Mouse (Mus musculus): ENCODE data around the gene Rps6ka5.
A peak's percentile ranks its signal among the peaks of the same experiment; 100 is the strongest.

The Rps6ka5 gene

GRCm38 (mm10) chr12:100527753-100528152 is 199.0 kb downstream of the Rps6ka5 start:
- peak; percentile 70 for DNase-seq

DNA sequence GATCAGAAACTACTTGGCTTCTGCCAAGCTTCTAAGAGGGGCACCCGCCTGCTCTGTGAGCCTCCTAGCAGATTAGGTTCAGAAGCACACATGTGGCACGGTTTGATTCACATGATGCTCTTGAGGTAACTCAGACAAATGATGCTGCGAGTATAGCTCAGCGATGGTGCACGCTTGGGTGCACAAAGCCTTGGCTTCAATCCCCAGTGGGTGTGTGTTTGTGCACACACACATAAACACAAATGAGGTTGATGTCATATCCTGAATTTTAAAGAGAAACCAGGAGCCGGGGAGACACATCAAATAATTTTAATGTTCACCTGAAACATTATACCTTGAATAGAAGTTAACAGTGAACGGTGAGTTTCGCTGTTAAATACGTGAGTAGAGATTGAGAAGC is 199.5 kb downstream of the Rps6ka5 start:
- DNase-seq: no peak

- DNase-seq: no peak
Measured at GRCm38 (mm10) chr12:100525939-100526338, 200.8 kb downstream of the Rps6ka5 start.

- DNase-seq: peak; percentile 73
Measured at GRCm38 (mm10) chr12:100520794-100521186, 206.0 kb downstream of the Rps6ka5 start, which contains the start of gene Ttc7b. TSS of gene Ttc7b (minus strand) at chr12:100520826.

- DNase-seq: peak; percentile 62
Measured at GRCm38 (mm10) chr12:100520077-100520793, 206.5 kb downstream of the Rps6ka5 start.

GRCm38 (mm10) chr12:100519684-100520076 is 207.1 kb downstream of the Rps6ka5 start:
- DNase-seq: peak; percentile 75

DNA sequence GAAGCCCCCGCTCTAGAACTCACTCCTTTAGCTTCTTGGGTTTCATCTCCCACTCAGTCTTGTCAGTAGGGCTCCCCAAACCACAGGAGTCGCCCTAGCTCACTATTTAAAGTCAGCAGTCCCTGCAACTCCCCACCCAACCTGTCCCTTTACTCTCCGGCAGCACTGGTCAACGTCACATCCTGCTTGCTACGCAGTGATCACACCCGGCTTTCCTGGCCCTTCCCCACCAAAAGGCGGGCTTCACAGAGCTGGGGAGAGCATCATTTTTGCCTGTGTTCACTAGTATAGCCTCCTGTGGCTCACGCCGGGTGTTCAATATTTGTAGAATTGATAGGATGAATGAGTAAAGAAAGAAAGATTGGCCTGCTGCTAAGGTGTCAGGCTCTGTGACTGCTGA is 209.4 kb downstream of the Rps6ka5 start:
- no peak for DNase-seq

DNA sequence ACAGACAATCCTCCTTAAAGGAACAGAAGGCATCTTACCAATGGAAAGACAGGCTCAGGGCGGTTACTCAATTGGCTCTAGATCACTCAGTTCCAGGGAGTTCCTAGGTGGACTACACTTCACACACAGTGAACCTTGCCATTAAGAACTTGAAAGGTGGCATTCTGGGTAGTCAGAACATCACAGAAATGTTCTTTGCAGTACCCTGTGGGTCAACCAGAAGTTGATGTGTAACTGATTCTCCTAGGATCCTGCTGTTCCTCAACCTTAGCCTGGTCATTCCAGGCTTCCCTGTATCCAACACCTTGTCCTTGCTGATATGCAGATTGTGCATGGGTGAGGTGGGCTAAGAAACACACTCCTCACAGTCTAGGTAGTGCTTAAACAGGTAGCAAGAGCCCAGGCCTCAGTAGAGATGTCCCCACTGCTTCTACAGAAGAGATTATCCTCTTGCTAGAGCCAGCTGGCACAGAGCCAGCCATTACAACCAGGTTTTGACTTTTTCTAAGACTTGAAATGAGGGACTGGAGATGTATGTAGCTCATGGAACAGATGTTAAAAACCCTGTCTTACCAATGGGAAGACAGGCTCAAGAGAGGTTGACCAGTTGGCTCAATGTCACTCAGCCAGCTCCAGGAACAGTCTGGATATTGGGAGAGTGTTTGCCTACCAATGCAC is 210.5 kb downstream of the Rps6ka5 start:
- peak; percentile 46 for DNase-seq

GRCm38 (mm10) chr12:100515493-100515892 is 211.3 kb downstream of the Rps6ka5 start:
- no peak for DNase-seq

GRCm38 (mm10) chr12:100514611-100515010 is 212.2 kb downstream of the Rps6ka5 start:
- no peak for DNase-seq

DNA sequence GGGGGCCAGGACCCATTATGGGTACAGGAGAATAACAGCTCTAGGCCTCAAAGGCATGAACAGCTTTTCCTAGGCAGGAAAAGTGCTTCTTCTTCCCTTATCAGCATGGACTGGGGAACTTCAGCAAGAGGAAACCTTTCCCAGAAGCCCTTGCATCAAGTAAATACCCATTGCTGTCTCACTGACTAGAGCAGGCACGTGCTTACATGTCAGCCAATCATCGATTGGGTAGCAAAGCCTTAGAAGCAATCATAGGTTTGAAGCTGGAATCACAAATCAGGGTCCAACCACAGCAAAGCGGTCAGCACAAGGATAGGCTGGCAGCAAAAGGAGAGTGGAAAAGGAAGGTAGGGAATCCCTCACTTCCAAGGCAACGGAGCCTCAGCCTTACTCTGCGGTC is 213.7 kb downstream of the Rps6ka5 start:
- DNase-seq: no peak

- DNase-seq: no peak
Measured at GRCm38 (mm10) chr12:100512641-100513040, 214.1 kb downstream of the Rps6ka5 start.

- no peak for DNase-seq
Measured at GRCm38 (mm10) chr12:100509615-100510282, 217.0 kb downstream of the Rps6ka5 start.

- DNase-seq: no peak
Measured at GRCm38 (mm10) chr12:100508668-100509067, 218.1 kb downstream of the Rps6ka5 start.

- no peak for DNase-seq
Measured at GRCm38 (mm10) chr12:100505484-100505883, 221.3 kb downstream of the Rps6ka5 start.

DNA sequence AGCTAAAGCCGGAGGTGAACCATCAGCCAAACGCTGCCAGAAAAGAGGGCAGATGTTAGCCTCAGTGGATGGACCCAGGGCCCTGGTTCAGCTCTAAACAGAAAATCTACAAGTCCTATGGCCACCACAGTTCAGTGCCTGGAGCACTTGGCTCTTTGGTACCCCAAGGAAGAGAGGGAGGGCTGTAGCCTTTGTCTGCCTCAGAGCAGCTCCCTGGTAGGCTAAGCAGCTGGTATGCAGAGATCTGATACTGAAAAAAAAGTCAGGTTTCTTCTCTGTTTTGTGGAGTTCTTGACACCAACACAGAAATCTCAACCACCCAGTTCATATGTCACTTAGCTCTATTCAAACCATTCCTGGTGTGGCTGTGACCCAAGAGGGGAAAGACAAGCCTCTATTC is 222.2 kb downstream of the Rps6ka5 start:
- DNase-seq: no peak

- DNase-seq: no peak
Measured at GRCm38 (mm10) chr12:100503659-100504058, 223.1 kb downstream of the Rps6ka5 start.

DNA sequence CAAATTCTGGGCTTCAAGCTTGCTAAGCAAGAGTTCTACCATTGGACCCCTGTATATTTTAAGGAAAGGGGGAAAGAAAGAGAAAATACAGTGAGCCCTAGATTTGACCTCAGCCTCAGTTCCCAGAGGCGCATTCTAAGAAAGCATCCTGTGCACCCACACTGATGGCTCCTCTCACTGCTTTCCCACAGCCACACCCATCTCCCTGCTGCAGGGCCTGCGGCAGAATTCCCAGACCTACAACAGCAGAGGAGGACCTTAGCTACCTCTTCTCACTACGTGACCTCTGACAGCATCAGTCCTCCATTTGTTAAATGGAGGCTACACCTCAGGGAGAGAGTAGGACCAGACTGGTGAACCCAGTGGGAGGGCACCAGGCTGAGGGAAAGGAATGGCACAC is 224.2 kb downstream of the Rps6ka5 start:
- DNase-seq: no peak

DNA sequence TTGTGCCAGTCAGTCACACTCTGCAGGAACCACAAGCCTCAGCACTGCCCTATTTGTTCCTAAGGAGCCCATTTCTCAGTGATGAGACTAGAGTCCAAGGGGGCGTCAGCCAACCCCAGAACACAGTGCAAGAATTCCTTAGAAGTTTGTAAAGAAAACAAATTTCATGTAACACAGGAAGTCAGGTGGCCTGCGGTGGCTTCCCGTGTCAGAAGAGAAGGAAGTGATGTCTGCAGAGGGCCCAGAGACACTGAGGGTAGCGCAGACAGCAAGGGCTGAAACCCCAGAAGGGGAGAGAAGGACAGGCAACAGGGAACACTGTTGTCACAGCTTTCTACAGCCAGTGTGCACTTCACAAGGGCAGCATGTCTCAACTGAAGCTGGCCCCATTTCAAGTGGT is 225.5 kb downstream of the Rps6ka5 start:
- DNase-seq: no peak

DNA sequence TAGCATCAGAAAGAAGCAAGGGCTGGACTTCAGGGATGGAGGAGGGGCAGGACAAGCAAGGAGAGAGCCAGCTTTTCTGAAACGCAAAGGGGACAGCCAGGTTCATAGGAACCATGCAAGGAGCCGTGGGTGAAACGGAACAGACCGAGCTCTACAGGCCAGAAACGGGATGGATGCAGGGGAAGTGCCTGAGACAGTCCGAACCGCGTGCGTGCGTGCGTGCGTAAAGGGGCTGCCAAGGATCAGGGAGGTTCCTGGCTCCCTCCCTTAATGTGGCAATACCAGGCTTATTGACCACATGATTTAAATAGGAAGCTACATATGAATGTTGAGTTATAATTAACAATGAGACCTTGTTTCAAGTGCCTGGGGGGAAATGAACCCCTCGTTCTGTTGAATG is 227.3 kb downstream of the Rps6ka5 start:
- DNase-seq: no peak
